ENCODE assay signal across 11 mouse cellular contexts in genomic region chr11:54356676-54357075, GRCm38 (mm10). TPM values are rescaled to one million over a fixed set of nuclear protein-coding genes. Genes with fewer than 3 reads are reported as not detected.
DNase-seq lines count a peak whose midpoint lies in the region; ATAC-seq and TF ChIP-seq lines count a peak whose summit lies in the region.
"Had no signal": no experiment of that assay in that cellular context is flagged by ENCODE, and none has a peak within 500 bp of the region (broad histone marks: within the 10 kb centered on the region; RNA-seq: fewer than 3 reads in every experiment).

No protein-coding gene starts in this region.

- H3K4me2 ChIP-seq in kidney, embryonic 14.5 days (replicated peaks; ENCODE audit: low read depth, low read length) = no peak overlapping the region
- H3K4me2 ChIP-seq: embryonic facial prominence, embryonic 12.5 days; limb, embryonic 15.5 days had no signal

- TF ChIP-seq POLR2A in kidney, adult 2 months (IDR thresholded peaks at IDR 0.05; ENCODE audit: low read depth, low read length) = no peak
- no peak for TF ChIP-seq POLR2A in bone marrow, adult 2 months (IDR thresholded peaks at IDR 0.05; ENCODE audit: borderline replicate concordance, control insufficient read depth, low read depth, low read length)

- H3K36me3 ChIP-seq in kidney, adult 2 months (ENCODE audit: control insufficient read depth, insufficient read depth, low read length) = no peaks in the 10 kb centered on the region
- H3K36me3 ChIP-seq in kidney, embryonic 14.5 days (ENCODE audit: control insufficient read depth, insufficient read depth, low read length) = no peaks in the 10 kb centered on the region
- H3K36me3 ChIP-seq: embryonic facial prominence, embryonic 12.5 days; limb, embryonic 15.5 days had no signal

- ATAC-seq in kidney, embryonic 14.5 days (ENCODE audit: low FRiP score, low TSS enrichment) = no peak

- H3K4me1 ChIP-seq in kidney, adult 2 months (ENCODE audit: control insufficient read depth, insufficient read depth, low read length) = no peaks in the 10 kb centered on the region
- H3K4me1 ChIP-seq in kidney, embryonic 14.5 days (ENCODE audit: control insufficient read depth, insufficient read depth, low read length) = no peaks in the 10 kb centered on the region
- no peaks in the 10 kb centered on the region for H3K4me1 ChIP-seq in bone marrow, adult 2 months (ENCODE audit: control insufficient read depth, insufficient read depth, low read length)
- H3K4me1 ChIP-seq: limb, embryonic 15.5 days had no signal

- no peak overlapping the region for H3K4me3 ChIP-seq in kidney, adult 2 months (ENCODE audit: insufficient read depth, low read depth, low read length)
- no peak overlapping the region for H3K4me3 ChIP-seq in kidney, embryonic 14.5 days (ENCODE audit: low read length)
- no peak overlapping the region for H3K4me3 ChIP-seq in bone marrow, adult 2 months (replicated peaks; ENCODE audit: control insufficient read depth, low read depth, low read length)
- H3K4me3 ChIP-seq: embryonic facial prominence, embryonic 12.5 days; limb, embryonic 15.5 days had no signal

- 66% methylated on average over 4 of the region's 4 CpGs for WGBS in kidney, adult 2 months
- 61% methylated on average over 4 of the region's 4 CpGs for WGBS in kidney, embryonic 14.5 days
- WGBS in bone marrow, adult 2 months = 41% methylated on average over 4 of the region's 4 CpGs

- TF ChIP-seq CTCF in kidney, adult 2 months (conservative IDR thresholded peaks at IDR 0.05; ENCODE audit: insufficient read depth, insufficient read length, low read depth, low read length) = peak; percentile 64
- TF ChIP-seq CTCF in bone marrow, adult 2 months (IDR thresholded peaks at IDR 0.05; ENCODE audit: control insufficient read depth, insufficient read depth, low read length) = peak; percentile 60

- no peaks in the 10 kb centered on the region for H3K9me3 ChIP-seq in kidney, embryonic 14.5 days (ENCODE audit: control insufficient read depth, low read length)
- H3K9me3 ChIP-seq: limb, embryonic 15.5 days had no signal

- no peaks in the 10 kb centered on the region for H3K27me3 ChIP-seq in kidney, adult 2 months (replicated peaks; ENCODE audit: control insufficient read depth, insufficient read depth, low read length)
- no peaks in the 10 kb centered on the region for H3K27me3 ChIP-seq in kidney, embryonic 14.5 days (ENCODE audit: control insufficient read depth, insufficient read depth, low read length)
- H3K27me3 ChIP-seq: embryonic facial prominence, embryonic 12.5 days; limb, embryonic 15.5 days had no signal

- no peak overlapping the region for H3K9ac ChIP-seq in kidney, embryonic 14.5 days (ENCODE audit: low read depth, low read length)
- H3K9ac ChIP-seq: embryonic facial prominence, embryonic 12.5 days; limb, embryonic 15.5 days had no signal

- DNase-seq in kidney, adult 2 months = peak; percentile 38
- DNase-seq in ES-CJ7 (ENCODE audit: low read depth, low spot score) = peak; percentile 75
- peak; percentile 15 to 59 for DNase-seq in spleen, postnatal 10 days (ENCODE audit: low spot score in 2 of 2)
- no peak for DNase-seq in left cerebral cortex, adult 18-20 months (ENCODE audit: low spot score in 2 of 2)
- no peak for DNase-seq in urinary bladder, postnatal 36 days (ENCODE audit: low spot score in 2 of 2)

- no peak overlapping the region for H3K27ac ChIP-seq in kidney, adult 2 months (ENCODE audit: insufficient read depth, low read depth, low read length)
- H3K27ac ChIP-seq in kidney, embryonic 14.5 days (ENCODE audit: low read depth, low read length) = no peak overlapping the region
- no peak overlapping the region for H3K27ac ChIP-seq in bone marrow, adult 2 months (ENCODE audit: control insufficient read depth, insufficient read depth, low read depth, low read length, poor library complexity)
- H3K27ac ChIP-seq: embryonic facial prominence, embryonic 12.5 days; limb, embryonic 15.5 days had no signal

RNA-seq across cellular contexts. Expression of gene Meikin, which starts 13.8 kb away (rescaled TPM):
- not detected in 2 replicates for polyA plus RNA-seq in kidney, adult 2 months (2012; rRNA removed)
- not detected in 2 replicates for polyA plus RNA-seq in kidney, embryonic 14.5 days (2014; fragmentation: Nextera tagmentation; extraction: Ambion mirVana)
- polyA plus RNA-seq in bone marrow, adult 2 months (2011; ENCODE audit: insufficient read depth, insufficient read length, low replicate concordance, missing spikeins) = not detected in 2 replicates
- not detected for total RNA-seq in left cerebral cortex, adult 18-20 months (2021)
- total RNA-seq: neutrophil, adult 5-6 weeks had no signal
- polyA plus RNA-seq: embryonic facial prominence, embryonic 12.5 days; heart, embryonic 16.5 days; limb, embryonic 15.5 days had no signal

RNA-seq across cellular contexts. Expression of gene Acsl6, which starts 53.1 kb away (rescaled TPM):
- polyA plus RNA-seq in kidney, adult 2 months (2012; rRNA removed) = 0.19 and 0.53 TPM in 2 replicates
- polyA plus RNA-seq in kidney, embryonic 14.5 days (2014; fragmentation: Nextera tagmentation; extraction: Ambion mirVana) = 0.37 and 1.3 TPM in 2 replicates
- 1.3 and 4.1 TPM in 2 replicates for polyA plus RNA-seq in bone marrow, adult 2 months (2011; ENCODE audit: insufficient read depth, insufficient read length, low replicate concordance, missing spikeins)
- total RNA-seq in left cerebral cortex, adult 18-20 months (2021) = 100 to 1,000 TPM; 178 to 205 TPM

Comparison
In these comparisons a context has a peak if more than half of its experiments do, and no peak if none do; other contexts are left out.
1. DNase-seq: peak in kidney, adult 2 months (single experiment), ES-CJ7 (single experiment) and spleen, postnatal 10 days (2 of 2); none in left cerebral cortex, adult 18-20 months (0 of 2) and urinary bladder, postnatal 36 days (0 of 2).